Mouse (Mus musculus): ENCODE results near the gene Ighmbp2.
"Not testable (repeated sequence)": the region's sequence is repeated elsewhere in the genome, so short reads cannot be mapped to it uniquely, and the experiment has no call there.

Gene Ighmbp2

DNA sequence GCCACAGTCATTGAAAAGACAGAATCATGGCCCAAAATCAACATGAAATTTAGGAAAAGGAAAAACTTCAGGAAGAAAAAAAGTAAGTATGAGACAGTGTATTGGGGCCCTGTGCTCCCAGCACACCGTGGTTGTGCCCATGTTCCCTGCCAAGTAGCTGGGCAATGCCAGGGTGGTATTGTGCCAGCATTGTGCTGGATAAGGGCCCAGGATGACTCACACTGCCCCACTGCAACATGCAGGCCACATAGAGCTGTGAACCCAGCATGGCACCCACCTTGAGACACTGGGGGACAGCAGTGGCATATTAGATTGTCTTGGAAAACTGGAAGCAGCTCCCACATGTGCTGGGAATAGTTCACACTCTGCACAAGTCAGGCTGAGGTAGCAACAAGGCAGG lies 6.2 kb upstream of the Ighmbp2 start:
- no peak for DNase-seq (ENCODE audit: low read depth, low spot score)

GRCm38 (mm10) chr19:3281886-3282285 lies 931 bp downstream of the Ighmbp2 start:
- DNase-seq (ENCODE audit: low read depth, low spot score) = no peak

DNA sequence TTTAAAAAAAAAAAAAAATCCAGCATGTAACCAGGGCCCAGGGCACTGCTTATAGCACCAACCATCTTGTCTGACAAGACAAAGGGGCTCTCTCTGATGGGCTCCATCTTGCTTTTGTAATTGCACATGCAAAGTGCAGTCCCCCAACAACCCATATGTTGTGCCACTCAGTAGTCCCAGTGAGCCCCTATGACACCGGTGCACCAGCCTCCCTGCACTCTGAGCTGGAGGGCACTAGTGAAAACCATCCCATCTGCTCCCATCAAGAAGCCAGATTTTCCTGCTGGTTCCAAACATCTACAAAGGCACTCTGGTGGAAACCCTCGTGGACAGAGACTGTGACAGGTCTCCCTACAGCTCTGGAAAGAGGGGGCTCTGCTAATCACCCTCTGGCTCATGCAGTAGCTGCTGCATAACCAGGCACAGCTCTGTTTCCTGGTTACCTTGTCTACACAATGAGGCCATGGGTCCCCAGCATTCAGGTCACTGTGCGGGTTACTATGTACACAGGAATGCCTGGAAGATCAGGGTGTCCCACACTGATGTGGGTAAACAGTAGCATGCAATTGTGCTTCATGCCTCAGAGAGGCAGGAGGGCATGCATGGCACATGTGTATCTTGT lies 7.0 kb downstream of the Ighmbp2 start:
- DNase-seq (ENCODE audit: low read depth, low spot score) = no peak

- DNase-seq (ENCODE audit: low read depth, low spot score) = no peak
Measured at GRCm38 (mm10) chr19:3273331-3273730, 9.5 kb downstream of the Ighmbp2 start.

- DNase-seq (ENCODE audit: low read depth, low spot score) = no peak
Measured at GRCm38 (mm10) chr19:3271366-3271765, 11.5 kb downstream of the Ighmbp2 start.

- no peak for DNase-seq (ENCODE audit: low read depth, low spot score)
Measured at GRCm38 (mm10) chr19:3269803-3270202, 13.0 kb downstream of the Ighmbp2 start.

DNA sequence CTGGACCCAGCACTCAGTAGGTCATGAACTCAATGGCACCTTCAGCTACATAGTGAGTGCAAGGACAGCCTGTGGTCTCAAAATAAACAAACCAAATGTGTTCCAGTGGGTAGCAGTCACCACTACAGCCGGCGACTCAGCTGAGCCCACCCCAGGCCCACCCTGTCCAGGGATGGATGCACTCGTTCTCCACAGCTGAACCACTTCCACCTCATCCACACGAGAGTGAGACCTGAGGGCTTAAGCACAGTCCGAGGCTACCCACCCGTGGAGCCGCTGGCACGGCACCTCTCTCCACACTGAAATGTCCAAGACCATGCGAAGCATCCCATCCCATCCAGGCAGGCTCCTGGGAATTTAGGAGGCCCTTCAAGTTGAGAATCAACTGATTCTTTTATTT lies 13.5 kb downstream of the Ighmbp2 start:
- no peak for DNase-seq (ENCODE audit: low read depth, low spot score)

DNA sequence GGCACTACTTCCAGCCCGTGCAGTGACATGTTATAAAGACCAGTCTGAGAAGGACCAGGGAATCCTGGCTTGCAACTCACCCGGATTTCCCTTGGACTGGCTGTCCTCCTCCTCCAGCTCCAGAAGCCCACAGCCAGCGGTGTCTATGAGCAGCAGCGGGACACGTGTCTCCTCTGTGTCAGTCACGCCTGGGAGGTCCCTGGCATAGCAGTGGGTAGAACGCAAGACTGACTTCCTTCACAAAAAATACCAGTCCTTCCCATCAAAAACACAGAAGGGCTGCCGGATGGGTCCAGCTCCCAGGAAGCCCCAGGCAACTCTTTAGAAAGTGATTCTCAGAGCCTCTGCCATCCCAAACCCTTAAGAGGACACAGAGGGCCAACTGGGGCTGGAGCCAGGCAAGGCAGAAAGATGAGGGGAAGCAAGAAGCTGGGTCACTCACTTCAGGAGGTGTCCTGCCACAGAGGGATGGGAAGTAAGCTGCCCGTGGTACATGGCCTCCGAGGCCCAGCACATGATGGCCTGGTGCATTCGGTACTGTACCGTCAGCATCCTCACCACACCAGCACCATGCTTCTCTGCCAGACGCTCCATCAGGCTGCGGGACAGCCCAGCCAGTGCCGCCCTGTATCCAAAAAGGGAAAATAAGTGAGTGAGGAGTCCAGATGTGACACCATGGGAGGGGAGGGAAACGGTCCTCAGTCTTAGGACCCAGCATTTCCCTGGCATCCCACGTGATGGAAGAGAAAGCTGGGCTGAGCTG lies 14.4 kb downstream of the Ighmbp2 start:
- DNase-seq (ENCODE audit: low read depth, low spot score) = no peak

- no peak for DNase-seq (ENCODE audit: low read depth, low spot score)
Measured at GRCm38 (mm10) chr19:3267340-3267739, 15.5 kb downstream of the Ighmbp2 start.

GRCm38 (mm10) chr19:3266676-3267075 lies 16.1 kb downstream of the Ighmbp2 start:
- DNase-seq (ENCODE audit: low read depth, low spot score) = no peak

DNA sequence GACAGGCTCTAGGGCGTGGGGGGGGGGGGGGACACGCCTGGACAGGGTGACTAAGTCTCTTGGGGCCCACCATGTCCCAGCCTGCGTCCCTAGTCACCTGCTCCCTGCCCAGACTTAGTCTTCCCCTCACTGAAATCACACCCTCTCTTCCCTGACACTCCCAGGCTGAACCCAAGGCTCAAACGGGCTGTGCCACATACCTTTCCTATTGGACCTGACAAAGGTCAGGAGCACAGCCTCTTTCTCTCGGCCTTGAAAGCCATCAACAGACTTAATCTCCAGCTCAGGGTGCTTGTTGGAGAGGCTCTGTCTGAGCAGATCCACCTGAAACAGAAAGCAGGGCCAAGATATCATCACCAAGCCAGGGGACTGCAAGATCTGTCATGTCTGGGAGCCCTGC lies 16.7 kb downstream of the Ighmbp2 start:
- DNase-seq (ENCODE audit: low read depth, low spot score) = no peak

DNA sequence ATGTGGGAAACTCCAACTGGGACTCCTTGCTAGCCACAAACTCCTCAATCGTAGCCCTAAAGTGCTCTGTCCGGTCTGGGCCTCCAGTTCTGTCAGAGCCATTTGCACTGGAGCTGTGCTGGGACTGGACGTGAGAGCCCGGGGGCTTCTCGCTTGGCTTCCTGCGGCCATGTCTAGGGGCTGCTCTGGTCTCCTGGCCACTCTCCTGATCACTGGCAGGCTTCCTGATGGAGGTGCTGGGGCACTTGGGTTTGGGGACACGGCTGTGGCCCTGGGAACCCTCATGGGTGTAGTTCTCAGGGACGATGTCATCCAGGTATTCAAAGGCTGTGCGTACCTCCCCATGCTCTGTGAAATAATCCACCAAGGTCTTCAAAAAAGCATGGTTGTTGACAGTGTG lies 17.6 kb downstream of the Ighmbp2 start:
- DNase-seq (ENCODE audit: low read depth, low spot score) = no peak

DNA sequence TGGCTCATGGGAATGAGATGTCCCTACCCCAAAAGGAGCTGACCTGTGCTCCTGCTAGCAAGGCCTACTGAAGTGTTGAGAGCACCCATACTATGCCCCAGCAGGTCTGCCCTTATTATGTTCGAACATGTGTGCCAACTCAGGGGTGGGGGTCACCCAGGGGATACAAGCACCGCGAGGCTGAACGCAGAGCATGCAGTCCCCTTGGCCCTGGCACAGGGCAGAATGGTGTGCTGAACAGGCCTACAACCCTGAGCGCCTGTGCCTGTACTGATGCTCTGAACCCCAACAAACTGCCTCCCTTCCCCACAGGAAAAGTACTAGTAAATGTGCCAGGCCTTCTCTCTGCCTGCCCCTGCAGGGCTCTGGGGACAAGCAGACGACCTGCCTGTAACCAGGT lies 18.5 kb downstream of the Ighmbp2 start:
- DNase-seq (ENCODE audit: low read depth, low spot score) = no peak

DNA sequence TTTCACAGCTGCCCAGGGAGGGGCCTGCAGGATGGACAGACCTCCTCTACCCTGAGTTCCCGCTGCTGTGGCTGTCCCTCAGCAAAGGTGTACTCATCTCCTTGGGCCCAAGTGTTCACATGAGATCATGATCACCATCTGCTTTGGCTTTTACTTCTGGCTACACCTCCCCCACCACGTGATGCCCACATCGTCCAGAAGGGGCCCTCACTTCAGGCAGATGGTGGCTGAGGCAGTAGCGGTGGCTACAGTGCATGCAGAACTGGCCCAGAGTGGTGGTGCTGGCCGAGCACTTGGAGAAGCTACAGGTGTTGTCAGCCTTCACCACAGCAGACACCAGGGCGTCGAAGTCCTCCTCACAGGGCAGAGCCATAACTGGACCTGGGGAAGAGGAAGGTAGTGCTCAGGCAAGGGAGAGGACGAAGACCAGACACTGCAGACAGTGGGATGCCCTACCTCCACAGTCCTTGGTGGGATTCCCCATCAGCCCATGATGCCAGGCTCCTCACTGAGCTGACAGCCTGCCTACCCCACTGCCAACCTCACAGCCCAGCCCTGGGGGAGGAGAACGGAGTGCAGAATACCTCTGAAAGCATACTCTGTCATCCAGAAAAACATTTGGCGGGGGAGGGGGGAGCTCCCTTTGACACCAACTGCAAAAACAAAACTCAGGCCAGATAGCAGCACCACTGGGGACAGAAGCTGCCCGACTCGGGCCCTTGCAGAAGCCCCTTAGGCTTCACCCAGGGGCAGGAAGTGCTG lies 20.9 kb downstream of the Ighmbp2 start:
- no peak for DNase-seq (ENCODE audit: low read depth, low spot score)

- DNase-seq (ENCODE audit: low read depth, low spot score) = no peak
Measured at GRCm38 (mm10) chr19:3261336-3261735, 21.5 kb downstream of the Ighmbp2 start.

GRCm38 (mm10) chr19:3260591-3260990 lies 22.2 kb downstream of the Ighmbp2 start:
- no peak for DNase-seq (ENCODE audit: low read depth, low spot score)

GRCm38 (mm10) chr19:3260016-3260415 lies 22.8 kb downstream of the Ighmbp2 start:
- DNase-seq (ENCODE audit: low read depth, low spot score) = no peak

GRCm38 (mm10) chr19:3225261-3225660 lies 57.6 kb downstream of the Ighmbp2 start:
- not testable (repeated sequence) for DNase-seq (ENCODE audit: low read depth, low spot score)

DNA sequence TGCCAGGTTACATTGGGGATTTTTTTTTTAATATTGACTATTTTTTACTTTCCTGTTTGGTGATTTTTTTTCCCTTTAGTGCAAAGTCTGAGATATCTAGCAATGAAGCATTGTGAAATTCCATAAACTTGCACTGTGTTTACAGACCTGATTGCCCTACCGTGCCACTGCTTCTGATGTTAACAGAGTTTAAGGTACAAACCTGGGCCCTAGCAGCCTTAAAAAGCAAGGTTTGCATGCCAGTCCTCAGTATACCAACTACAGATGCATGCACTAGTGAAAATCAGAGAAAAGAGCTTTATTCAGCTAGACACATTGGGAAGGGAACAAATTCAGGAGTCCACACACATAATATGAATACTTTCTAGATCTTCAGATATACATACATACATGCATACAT lies 67.9 kb downstream of the Ighmbp2 start:
- DNase-seq (ENCODE audit: low read depth, low spot score) = not testable (repeated sequence)
